Mouse (Mus musculus): ENCODE data around the gene Ngly1. TPM values are rescaled to one million over a fixed set of nuclear protein-coding genes. Genes with fewer than 3 reads are reported as not detected.
A peak's percentile ranks its signal among the peaks of the same experiment; 100 is the strongest.

Gene Ngly1
- total RNA-seq, 1 experiment: 6.9 TPM

DNA sequence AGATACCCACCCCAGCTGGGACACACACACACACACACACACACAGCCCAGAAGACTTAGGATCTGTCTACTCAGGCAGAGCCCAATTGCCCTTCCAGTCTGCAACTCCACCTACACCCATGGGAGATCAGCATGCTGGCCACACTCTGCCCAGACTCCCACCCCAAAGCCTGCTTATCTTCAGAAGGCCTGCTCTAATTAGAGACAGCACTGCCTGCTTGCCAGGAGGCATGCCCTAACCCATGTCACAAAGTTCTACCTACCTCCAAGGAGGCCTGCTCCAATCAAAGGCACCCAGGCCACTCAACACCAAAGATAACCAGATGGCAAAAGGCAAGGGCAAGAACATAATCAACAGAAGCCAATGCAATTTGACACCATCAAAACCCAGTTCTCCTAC, 41.4 kb upstream of the Ngly1 start:
- no peaks in the 10 kb centered on the region for H3K4me1 ChIP-seq (ENCODE audit: control insufficient read depth in 2 of 2, insufficient read depth in 2 of 2, low read length in 2 of 2, poor library complexity in 1 of 2)
- in situ Hi-C loops (cut with MboI; ENCODE audit: low sequenced_read_pairs in 2 of 2, unreplicated experiment in 2 of 2): no loop called here
- H3K36me3 ChIP-seq (ENCODE audit: control insufficient read depth, insufficient read depth, low read length, poor library complexity, severe bottlenecking): no peaks in the 10 kb centered on the region
- H3K4me3 ChIP-seq (ENCODE audit: insufficient read depth in 1 of 2, low read depth in 1 of 2, low read length in 2 of 2, poor library complexity in 1 of 2, severe bottlenecking in 1 of 2): no peak overlapping the region
- peaks cover 2% of the 10 kb centered on the region for H3K9me3 ChIP-seq (ENCODE audit: control insufficient read depth, insufficient read depth, low read depth, low read length)
- no peak for TF ChIP-seq MAFK (IDR thresholded peaks at IDR 0.05; ENCODE audit: insufficient read depth, low read depth, low read length)
- no peak for TF ChIP-seq CHD2 (IDR thresholded peaks at IDR 0.05; ENCODE audit: low read depth, low read length)
- TF ChIP-seq HCFC1 (IDR thresholded peaks at IDR 0.05; ENCODE audit: borderline replicate concordance, insufficient read depth, low read length): no peak
- no peak for TF ChIP-seq ZC3H11A (IDR thresholded peaks at IDR 0.05; ENCODE audit: borderline replicate concordance, low read depth, low read length)
- TF ChIP-seq ZNF384 (IDR thresholded peaks at IDR 0.05; ENCODE audit: low read depth, low read length): no peak
- H3K27ac ChIP-seq (ENCODE audit: insufficient read depth, low read depth, low read length, poor library complexity, severe bottlenecking): no peak overlapping the region
- H3K9ac ChIP-seq (ENCODE audit: insufficient read depth, low read depth, low read length, poor library complexity, severe bottlenecking): no peak overlapping the region
- no peak for DNase-seq (ENCODE audit: low read depth, low spot score)

DNA sequence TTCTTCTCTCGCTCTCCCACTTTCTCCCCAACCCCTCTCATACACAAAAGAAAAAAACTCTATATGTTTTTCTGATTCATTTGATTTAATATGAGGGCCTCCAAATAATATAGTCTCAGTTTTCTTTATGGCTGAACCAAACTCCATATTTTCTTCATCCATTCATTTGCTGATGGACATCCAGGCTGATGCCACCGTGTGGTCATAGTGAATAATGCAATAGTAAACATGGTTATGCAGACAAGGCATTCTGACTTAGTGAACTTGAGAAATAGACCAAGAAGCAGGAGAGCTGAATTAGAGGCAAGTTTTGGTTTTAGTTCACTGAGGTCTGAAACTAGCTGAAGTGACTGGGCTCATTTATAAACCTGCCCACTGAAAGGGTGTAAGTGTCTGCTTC, 30.1 kb upstream of the Ngly1 start:
- in situ Hi-C loops (cut with MboI; ENCODE audit: low sequenced_read_pairs in 2 of 2, unreplicated experiment in 2 of 2): no loop called here
- Histone ChIP-seq H3K36me3 (ENCODE audit: control insufficient read depth, insufficient read depth, low read length, poor library complexity, severe bottlenecking) (no peaks in the 10 kb centered on the region), H3K27ac (ENCODE audit: insufficient read depth, low read depth, low read length, poor library complexity, severe bottlenecking) (no peak overlapping the region), H3K9me3 (ENCODE audit: control insufficient read depth, insufficient read depth, low read depth, low read length) (no peaks in the 10 kb centered on the region), H3K4me1 (ENCODE audit: control insufficient read depth in 2 of 2, insufficient read depth in 2 of 2, low read length in 2 of 2, poor library complexity in 1 of 2) (no peaks in the 10 kb centered on the region), H3K9ac (ENCODE audit: insufficient read depth, low read depth, low read length, poor library complexity, severe bottlenecking) (no peak overlapping the region), H3K4me3 (ENCODE audit: insufficient read depth in 1 of 2, low read depth in 1 of 2, low read length in 2 of 2, poor library complexity in 1 of 2, severe bottlenecking in 1 of 2) (no peak overlapping the region)
- TF ChIP-seq HCFC1 (IDR thresholded peaks at IDR 0.05; ENCODE audit: borderline replicate concordance, insufficient read depth, low read length): no peak
- TF ChIP-seq MAFK (IDR thresholded peaks at IDR 0.05; ENCODE audit: insufficient read depth, low read depth, low read length): no peak
- TF ChIP-seq ZNF384 (IDR thresholded peaks at IDR 0.05; ENCODE audit: low read depth, low read length): no peak
- no peak for TF ChIP-seq CHD2 (IDR thresholded peaks at IDR 0.05; ENCODE audit: low read depth, low read length)
- 0 out of 2 replicates have a peak, but pooled peaks have one; percentile 15 for TF ChIP-seq ZC3H11A (IDR thresholded peaks at IDR 0.05; ENCODE audit: borderline replicate concordance, low read depth, low read length)
- DNase-seq (ENCODE audit: low read depth, low spot score): no peak

DNA sequence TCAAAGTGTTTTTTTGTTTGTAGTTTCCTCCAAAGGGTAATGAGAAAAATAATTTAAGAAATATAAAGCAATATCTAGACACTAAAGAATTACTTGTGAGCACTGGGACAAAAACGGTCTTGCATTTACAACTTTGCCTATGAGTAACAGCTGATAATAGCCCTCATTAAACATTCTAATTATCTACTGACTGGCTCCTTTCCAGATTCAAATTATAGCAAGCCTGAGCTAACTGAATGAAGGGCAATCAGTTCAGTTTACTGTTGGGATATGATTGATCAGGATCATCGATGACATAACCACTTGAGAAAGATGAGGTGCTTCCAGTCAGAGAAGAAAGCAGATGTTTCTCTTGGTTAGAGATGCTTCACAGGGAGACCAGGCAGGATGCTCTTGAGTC, 19.7 kb upstream of the Ngly1 start:
- TF ChIP-seq ZNF384 (IDR thresholded peaks at IDR 0.05; ENCODE audit: low read depth, low read length) (no peak), HCFC1 (IDR thresholded peaks at IDR 0.05; ENCODE audit: borderline replicate concordance, insufficient read depth, low read length) (no peak), ZC3H11A (IDR thresholded peaks at IDR 0.05; ENCODE audit: borderline replicate concordance, low read depth, low read length) (no peak), CHD2 (IDR thresholded peaks at IDR 0.05; ENCODE audit: low read depth, low read length) (no peak), MAFK (IDR thresholded peaks at IDR 0.05; ENCODE audit: insufficient read depth, low read depth, low read length) (no peak)

DNA sequence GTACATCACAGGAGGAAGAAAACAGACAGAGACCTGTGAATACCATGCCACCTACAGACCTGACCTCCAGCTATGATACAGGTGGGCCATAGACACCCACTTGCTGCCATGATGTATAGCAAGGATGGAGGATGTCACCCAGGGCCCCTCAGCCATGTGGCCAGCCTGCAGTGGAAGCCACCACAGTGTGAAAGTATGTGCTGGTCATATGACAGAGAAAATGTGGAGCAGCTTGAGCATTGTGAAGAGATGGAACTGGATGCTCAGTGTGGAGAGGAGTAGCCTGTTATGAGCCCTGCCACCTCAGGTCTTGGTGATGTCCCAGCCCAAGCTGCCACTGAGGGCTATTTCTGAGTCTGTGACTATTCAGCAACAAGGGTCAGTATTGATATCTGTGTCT, 18.5 kb upstream of the Ngly1 start:
- Histone ChIP-seq H3K9ac (ENCODE audit: insufficient read depth, low read depth, low read length, poor library complexity, severe bottlenecking) (no peak overlapping the region), H3K9me3 (ENCODE audit: control insufficient read depth, insufficient read depth, low read depth, low read length) (no peaks in the 10 kb centered on the region)
- DNase-seq (ENCODE audit: low read depth, low spot score): no peak

More for the DNA sequence above, 19.7 kb upstream of the Ngly1 start:
- Histone ChIP-seq H3K4me1 (ENCODE audit: control insufficient read depth in 2 of 2, insufficient read depth in 2 of 2, low read length in 2 of 2, poor library complexity in 1 of 2) (no peaks in the 10 kb centered on the region), H3K9ac (ENCODE audit: insufficient read depth, low read depth, low read length, poor library complexity, severe bottlenecking) (no peak overlapping the region), H3K27ac (ENCODE audit: insufficient read depth, low read depth, low read length, poor library complexity, severe bottlenecking) (no peak overlapping the region), H3K9me3 (ENCODE audit: control insufficient read depth, insufficient read depth, low read depth, low read length) (no peaks in the 10 kb centered on the region), H3K36me3 (ENCODE audit: control insufficient read depth, insufficient read depth, low read length, poor library complexity, severe bottlenecking) (no peaks in the 10 kb centered on the region), H3K4me3 (ENCODE audit: insufficient read depth in 1 of 2, low read depth in 1 of 2, low read length in 2 of 2, poor library complexity in 1 of 2, severe bottlenecking in 1 of 2) (no peak overlapping the region)
- in situ Hi-C loops (cut with MboI; ENCODE audit: low sequenced_read_pairs in 2 of 2, unreplicated experiment in 2 of 2): no loop called here
- no peak for DNase-seq (ENCODE audit: low read depth, low spot score)

DNA sequence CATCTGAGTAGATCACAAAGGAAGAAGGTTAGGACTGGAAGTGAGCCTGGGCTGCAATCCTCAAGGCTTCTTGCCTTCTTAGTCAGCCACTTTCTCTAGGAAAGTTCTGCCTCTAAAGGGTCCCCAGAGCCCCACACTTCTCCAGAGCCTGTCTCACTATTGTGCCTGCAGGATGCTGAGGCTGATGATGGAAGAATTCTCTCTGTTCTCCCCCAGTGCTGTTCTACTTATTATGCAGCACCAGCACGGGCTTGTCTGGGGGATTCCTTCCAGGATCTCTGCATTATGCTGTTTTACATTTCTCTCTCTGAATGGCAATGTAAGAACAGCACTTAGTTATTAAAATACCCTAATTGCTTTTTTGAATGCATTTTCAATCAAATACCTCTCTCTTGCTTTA, 15.6 kb upstream of the Ngly1 start:
- no peaks in the 10 kb centered on the region for H3K36me3 ChIP-seq (ENCODE audit: control insufficient read depth, insufficient read depth, low read length, poor library complexity, severe bottlenecking)
- no peaks in the 10 kb centered on the region for H3K9me3 ChIP-seq (ENCODE audit: control insufficient read depth, insufficient read depth, low read depth, low read length)
- no peak for TF ChIP-seq ZC3H11A (IDR thresholded peaks at IDR 0.05; ENCODE audit: borderline replicate concordance, low read depth, low read length)
- no peak for TF ChIP-seq MAFK (IDR thresholded peaks at IDR 0.05; ENCODE audit: insufficient read depth, low read depth, low read length)
- TF ChIP-seq HCFC1 (IDR thresholded peaks at IDR 0.05; ENCODE audit: borderline replicate concordance, insufficient read depth, low read length): no peak
- TF ChIP-seq CHD2 (IDR thresholded peaks at IDR 0.05; ENCODE audit: low read depth, low read length): no peak
- TF ChIP-seq ZNF384 (IDR thresholded peaks at IDR 0.05; ENCODE audit: low read depth, low read length): no peak
- no peak overlapping the region for H3K9ac ChIP-seq (ENCODE audit: insufficient read depth, low read depth, low read length, poor library complexity, severe bottlenecking)
- no peaks in the 10 kb centered on the region for H3K4me1 ChIP-seq (ENCODE audit: control insufficient read depth in 2 of 2, insufficient read depth in 2 of 2, low read length in 2 of 2, poor library complexity in 1 of 2)
- H3K4me3 ChIP-seq (ENCODE audit: insufficient read depth in 1 of 2, low read depth in 1 of 2, low read length in 2 of 2, poor library complexity in 1 of 2, severe bottlenecking in 1 of 2): no peak overlapping the region
- in situ Hi-C loops (cut with MboI; ENCODE audit: low sequenced_read_pairs in 2 of 2, unreplicated experiment in 2 of 2): no loop called here
- H3K27ac ChIP-seq (ENCODE audit: insufficient read depth, low read depth, low read length, poor library complexity, severe bottlenecking): no peak overlapping the region
- DNase-seq (ENCODE audit: low read depth, low spot score): no peak

More for the DNA sequence above, 18.5 kb upstream of the Ngly1 start:
- no peak overlapping the region for H3K27ac ChIP-seq (ENCODE audit: insufficient read depth, low read depth, low read length, poor library complexity, severe bottlenecking)
- TF ChIP-seq CHD2 (IDR thresholded peaks at IDR 0.05; ENCODE audit: low read depth, low read length): no peak
- no peak for TF ChIP-seq HCFC1 (IDR thresholded peaks at IDR 0.05; ENCODE audit: borderline replicate concordance, insufficient read depth, low read length)
- no peak for TF ChIP-seq ZNF384 (IDR thresholded peaks at IDR 0.05; ENCODE audit: low read depth, low read length)
- no peak for TF ChIP-seq ZC3H11A (IDR thresholded peaks at IDR 0.05; ENCODE audit: borderline replicate concordance, low read depth, low read length)
- TF ChIP-seq MAFK (IDR thresholded peaks at IDR 0.05; ENCODE audit: insufficient read depth, low read depth, low read length): no peak
- no peak overlapping the region for H3K4me3 ChIP-seq (ENCODE audit: insufficient read depth in 1 of 2, low read depth in 1 of 2, low read length in 2 of 2, poor library complexity in 1 of 2, severe bottlenecking in 1 of 2)
- in situ Hi-C loops (cut with MboI; ENCODE audit: low sequenced_read_pairs in 2 of 2, unreplicated experiment in 2 of 2): no loop called here
- H3K4me1 ChIP-seq (ENCODE audit: control insufficient read depth in 2 of 2, insufficient read depth in 2 of 2, low read length in 2 of 2, poor library complexity in 1 of 2): no peaks in the 10 kb centered on the region
- no peaks in the 10 kb centered on the region for H3K36me3 ChIP-seq (ENCODE audit: control insufficient read depth, insufficient read depth, low read length, poor library complexity, severe bottlenecking)
